Mouse (Mus musculus) forebrain, embryonic 11.5 days (tissue): ENCODE results near the gene 1700024G13Rik. TPM values are rescaled to one million over a fixed set of nuclear protein-coding genes. Genes with fewer than 3 reads are reported as not detected.

Experiments
- polyA plus RNA-seq: library from polyadenylated mRNA; unstranded; fragments of >200 nt; fragmentation: Nextera tagmentation; extraction: Ambion mirVana; gene quantifications from 2 replicates; pipeline ENCODE4 v1.2.1, GENCODE M21; 2014

Gene 1700024G13Rik
- polyA plus RNA-seq, 1 experiment from 2014 or later: not detected

Other genes with a start within 250 kb of the 1700024G13Rik start
- gene Msmb, start 246.4 kb downstream of the 1700024G13Rik start, polyA plus RNA-seq: not detected in 2 replicates
- 102 and 105 TPM in 2 replicates for gene Ncoa4, start 228.5 kb downstream of the 1700024G13Rik start, polyA plus RNA-seq
- gene Timm23, start 186.5 kb downstream of the 1700024G13Rik start, polyA plus RNA-seq: 274 TPM in 2 replicates
- gene Parg, start 186.4 kb downstream of the 1700024G13Rik start, polyA plus RNA-seq: 61.2 and 63.6 TPM in 2 replicates
- gene Ogdhl, start 66.4 kb downstream of the 1700024G13Rik start, polyA plus RNA-seq: 18.3 and 18.8 TPM in 2 replicates
- 0.12 and 0.15 TPM in 2 replicates for gene Slc18a3, start 76.5 kb upstream of the 1700024G13Rik start, polyA plus RNA-seq
- not detected in 2 replicates for gene Chat, start 77.6 kb upstream of the 1700024G13Rik start, polyA plus RNA-seq
- gene Ercc6, start 125.1 kb upstream of the 1700024G13Rik start, polyA plus RNA-seq: 20.1 and 29.4 TPM in 2 replicates
- 0.08 and 0.37 TPM in 2 replicates for gene Prrxl1, start 211.0 kb upstream of the 1700024G13Rik start, polyA plus RNA-seq